Mouse (Mus musculus) heart, embryonic 14.5 days (tissue): ENCODE results near the gene Mrps35. TPM values are rescaled to one million over a fixed set of nuclear protein-coding genes. Genes with fewer than 3 reads are reported as not detected.

Experiments
- ATAC-seq: fragments of 200-750 bp; cut with Nextera tagmentation; 2 replicates; pipeline ENCODE4 v1.8.0; 2017; ENCODE audit warnings: low read depth, moderate TSS enrichment; ENCODE audit not compliant: insufficient number of reproducible peaks, insufficient read depth, low FRiP score
- H3K27ac ChIP-seq, 2 experiments: fragments of 200-500 bp in 1 of 2; fragments of 300-500 bp in 1 of 2; sonication (generic) in 1 of 2; replicated peaks in 1 of 2; 2 replicates each; pipeline ENCODE4 v1.5.1; 2012 to 2014; ENCODE audit warnings: low read depth in 2 of 2, low read length in 2 of 2, control low read depth in 1 of 2, mild to moderate bottlenecking in 1 of 2, mixed read lengths in 1 of 2; ENCODE audit not compliant: control insufficient read depth in 1 of 2, insufficient read depth in 1 of 2
- H3K27me3 ChIP-seq: fragments of 300-500 bp; sonication (generic); 2 replicates; pipeline ENCODE4 v1.6.1; 2014; ENCODE audit warnings: mild to moderate bottlenecking, low read length, control low read depth; ENCODE audit not compliant: control insufficient read depth, insufficient read depth
- H3K36me3 ChIP-seq: fragments of 300-500 bp; sonication (generic); 2 replicates; pipeline ENCODE4 v1.6.1; 2014; ENCODE audit warnings: mild to moderate bottlenecking, control low read depth, low read length, mixed read lengths; ENCODE audit not compliant: control insufficient read depth, insufficient read depth
- H3K4me1 ChIP-seq, 2 experiments: fragments of 200-500 bp in 1 of 2; fragments of 300-500 bp in 1 of 2; sonication (generic) in 1 of 2; 2 replicates each; pipeline ENCODE4 v1.6.1; 2012 to 2014; ENCODE audit warnings: low read length in 2 of 2, control low read depth in 1 of 2, mixed read lengths in 1 of 2; ENCODE audit not compliant: control insufficient read depth in 2 of 2, insufficient read depth in 2 of 2
- H3K4me2 ChIP-seq: fragments of 300-500 bp; sonication (generic); 2 replicates; pipeline ENCODE4 v1.6.1; 2014; ENCODE audit warnings: mild to moderate bottlenecking, low read length
- H3K4me3 ChIP-seq, 2 experiments: fragments of 200-500 bp in 1 of 2; fragments of 300-500 bp in 1 of 2; sonication (generic) in 1 of 2; 2 replicates each; pipeline ENCODE4 v1.5.1; 2012 to 2014; ENCODE audit warnings: low read length in 2 of 2, mild to moderate bottlenecking in 2 of 2, control low read depth in 1 of 2, low read depth in 1 of 2, moderate library complexity in 1 of 2; ENCODE audit not compliant: control insufficient read depth in 1 of 2, insufficient read depth in 1 of 2
- H3K9ac ChIP-seq: fragments of 300-500 bp; sonication (generic); 2 replicates; pipeline ENCODE4 v1.6.1; 2014; ENCODE audit warnings: mild to moderate bottlenecking, low read length
- H3K9me3 ChIP-seq: fragments of 300-500 bp; sonication (generic); 2 replicates; pipeline ENCODE4 v1.6.1; 2016; ENCODE audit warnings: low read length, control low read depth; ENCODE audit not compliant: control insufficient read depth
- WGBS: fragments of 180-500 bp; shearing (Covaris S2); extraction: QIAGEN DNeasy Blood & Tissue Kit; methylation state at CpG from one replicate; pipeline ENCODE4 v1.1.7; 2014; 5-methylcytosine and 5-hydroxymethylcytosine counted together
- polyA plus RNA-seq: library from polyadenylated mRNA; unstranded; fragments of >200 nt; fragmentation: Nextera tagmentation; extraction: Ambion mirVana; gene quantifications from 2 replicates; pipeline ENCODE4 v1.2.1, GENCODE M21; 2014

The Mrps35 gene
- polyA plus RNA-seq, 1 experiment from 2014 or later: 153 TPM

- 80% methylated on average over 19 of the region's 19 CpGs for WGBS
- H3K9ac ChIP-seq: no peak overlapping the region
- no peaks in the 10 kb centered on the region for H3K27me3 ChIP-seq
- peaks cover 4 to 10% of the 10 kb centered on the region in 2 experiments; a peak in 3 of 4 replicates for H3K4me1 ChIP-seq
- no peaks in the 10 kb centered on the region for H3K9me3 ChIP-seq
- H3K4me2 ChIP-seq: no peak overlapping the region
- no peak overlapping the region for H3K4me3 ChIP-seq
- no peak overlapping the region for H3K27ac ChIP-seq
- peaks cover 39% of the 10 kb centered on the region for H3K36me3 ChIP-seq
- ATAC-seq: no peak
Observed at GRCm38 (mm10) chr6:147099458-147100277, 57.1 kb downstream of the Mrps35 start.

- peaks cover 4 to 10% of the 10 kb centered on the region in 2 experiments; a peak in 3 of 4 replicates for H3K4me1 ChIP-seq
- H3K9ac ChIP-seq: no peak overlapping the region
- peaks cover 39% of the 10 kb centered on the region for H3K36me3 ChIP-seq
- no peaks in the 10 kb centered on the region for H3K9me3 ChIP-seq
- no peak overlapping the region for H3K27ac ChIP-seq
- no peak overlapping the region for H3K4me2 ChIP-seq
- H3K27me3 ChIP-seq: no peaks in the 10 kb centered on the region
- no peak for ATAC-seq
- WGBS: 84% methylated on average over 3 of the region's 3 CpGs
- H3K4me3 ChIP-seq: no peak overlapping the region
Observed at GRCm38 (mm10) chr6:147102293-147102692, 59.7 kb downstream of the Mrps35 start.

- no peak overlapping the region for H3K9ac ChIP-seq
- H3K9me3 ChIP-seq: no peaks in the 10 kb centered on the region
- no peak overlapping the region for H3K4me3 ChIP-seq
- H3K36me3 ChIP-seq: peaks cover 61% of the 10 kb centered on the region
- H3K4me1 ChIP-seq: peaks cover 7 to 11% of the 10 kb centered on the region in 2 experiments; a peak in 3 of 4 replicates
- no peaks in the 10 kb centered on the region for H3K27me3 ChIP-seq
- 93% methylated on average over 1 of the region's 1 CpGs for WGBS
- ATAC-seq: no peak
- no peak overlapping the region for H3K4me2 ChIP-seq
- no peak overlapping the region for H3K27ac ChIP-seq
Observed at GRCm38 (mm10) chr6:147105529-147105928, 63.0 kb downstream of the Mrps35 start.

GRCm38 (mm10) chr6:147106716-147107115 is 64.2 kb downstream of the Mrps35 start:
- H3K9me3 ChIP-seq: no peaks in the 10 kb centered on the region
- WGBS: 84% methylated on average over 6 of the region's 6 CpGs
- peaks cover 4 to 5% of the 10 kb centered on the region in 2 experiments; a peak in 2 of 4 replicates for H3K4me1 ChIP-seq
- ATAC-seq: no peak; the same call in 1 of the 2 replicates
- no peak overlapping the region for H3K4me3 ChIP-seq
- no peak overlapping the region for H3K4me2 ChIP-seq
- no peak overlapping the region for H3K27ac ChIP-seq
- no peak overlapping the region for H3K9ac ChIP-seq
- no peaks in the 10 kb centered on the region for H3K27me3 ChIP-seq
- H3K36me3 ChIP-seq: peaks cover 58% of the 10 kb centered on the region

GRCm38 (mm10) chr6:147109283-147109682 is 66.7 kb downstream of the Mrps35 start:
- H3K4me1 ChIP-seq: peaks cover 4 to 5% of the 10 kb centered on the region in 2 experiments; a peak in 2 of 4 replicates
- ATAC-seq: no peak
- H3K9ac ChIP-seq: no peak overlapping the region
- WGBS: 46% methylated on average over 7 of the region's 7 CpGs
- H3K27me3 ChIP-seq: no peaks in the 10 kb centered on the region
- H3K36me3 ChIP-seq: peaks cover 50% of the 10 kb centered on the region
- no peak overlapping the region for H3K4me2 ChIP-seq
- H3K9me3 ChIP-seq: no peaks in the 10 kb centered on the region
- no peak overlapping the region for H3K4me3 ChIP-seq
- no peak overlapping the region for H3K27ac ChIP-seq

GRCm38 (mm10) chr6:147116579-147116978 is 74.0 kb downstream of the Mrps35 start:
- WGBS: 6% methylated on average over 10 of the region's 10 CpGs
- ATAC-seq: no peak
- Histone ChIP-seq H3K9ac (no peak overlapping the region), H3K4me1 (peaks cover 5 to 8% of the 10 kb centered on the region in 2 experiments), H3K4me3 (no peak overlapping the region), H3K36me3 (peaks cover 11% of the 10 kb centered on the region), H3K27me3 (no peaks in the 10 kb centered on the region), H3K4me2 (no peak overlapping the region), H3K27ac (no peak overlapping the region), H3K9me3 (no peaks in the 10 kb centered on the region)

- no peak overlapping the region for H3K4me3 ChIP-seq
- no peaks in the 10 kb centered on the region for H3K9me3 ChIP-seq
- H3K4me2 ChIP-seq: no peak overlapping the region
- 83% methylated on average over 7 of the region's 7 CpGs for WGBS
- no peaks in the 10 kb centered on the region for H3K27me3 ChIP-seq
- H3K27ac ChIP-seq: no peak overlapping the region
- peaks cover 5 to 8% of the 10 kb centered on the region in 2 experiments for H3K4me1 ChIP-seq
- ATAC-seq: no peak
- H3K36me3 ChIP-seq: 0 out of 2 replicates have a peak, but pooled peaks cover 3% of the 10 kb centered on the region
- H3K9ac ChIP-seq: no peak overlapping the region
Observed at GRCm38 (mm10) chr6:147117764-147118163, 75.2 kb downstream of the Mrps35 start.
